Mouse (Mus musculus) heart, embryonic 12.5 days (tissue): ENCODE data around the gene Dcaf6. TPM values are rescaled to one million over a fixed set of nuclear protein-coding genes. Genes with fewer than 3 reads are reported as not detected.

Experiments
- ATAC-seq: fragments of 200-750 bp; cut with Nextera tagmentation; 2 replicates; pipeline ENCODE4 v1.8.0; 2017; ENCODE audit warnings: moderate TSS enrichment, moderate library complexity; ENCODE audit not compliant: insufficient number of reproducible peaks, low FRiP score
- H3K27ac ChIP-seq: fragments of 300-500 bp; sonication (generic); 2 replicates; pipeline ENCODE4 v1.5.1; 2016; ENCODE audit warnings: mild to moderate bottlenecking, moderate library complexity; ENCODE audit not compliant: poor library complexity, severe bottlenecking
- H3K27me3 ChIP-seq: fragments of 300-500 bp; sonication (generic); replicated peaks from 2 replicates; pipeline ENCODE4 v1.6.1; 2016; ENCODE audit warnings: mild to moderate bottlenecking, moderate library complexity
- H3K36me3 ChIP-seq: fragments of 300-500 bp; sonication (generic); 2 replicates; pipeline ENCODE4 v1.6.1; 2016; ENCODE audit warnings: mild to moderate bottlenecking, moderate library complexity
- H3K4me1 ChIP-seq: fragments of 300-500 bp; sonication (generic); replicated peaks from 2 replicates; pipeline ENCODE4 v1.6.1; 2016; ENCODE audit warnings: mild to moderate bottlenecking
- H3K4me2 ChIP-seq: fragments of 300-500 bp; sonication (generic); 2 replicates; pipeline ENCODE4 v1.6.1; 2016; ENCODE audit warnings: mild to moderate bottlenecking, moderate library complexity
- H3K4me3 ChIP-seq: fragments of 300-500 bp; sonication (generic); 2 replicates; pipeline ENCODE4 v1.5.1; 2016; ENCODE audit warnings: mild to moderate bottlenecking
- H3K9ac ChIP-seq: fragments of 300-500 bp; sonication (generic); 2 replicates; pipeline ENCODE4 v1.6.1; 2016; ENCODE audit warnings: mild to moderate bottlenecking, moderate library complexity
- H3K9me3 ChIP-seq: fragments of 300-500 bp; sonication (generic); replicated peaks from 2 replicates; pipeline ENCODE4 v1.6.1; 2016; ENCODE audit warnings: mild to moderate bottlenecking, moderate library complexity
- WGBS: fragments of 180-500 bp; shearing (Covaris S2); methylation state at CpG from one replicate; pipeline ENCODE4 v1.1.7; 2016; 5-methylcytosine and 5-hydroxymethylcytosine counted together
- polyA plus RNA-seq: library from polyadenylated mRNA; unstranded; fragments of >200 nt; fragmentation: Nextera tagmentation; extraction: Ambion mirVana; gene quantifications from 2 replicates; pipeline ENCODE4 v1.2.1, GENCODE M21; 2016

The Dcaf6 gene
- polyA plus RNA-seq, 1 experiment from 2014 or later, result 17.9 TPM

GRCm38 (mm10) chr1:165421357-165421915 lies 38.8 kb downstream of the Dcaf6 start:
- H3K4me1 ChIP-seq, result no peaks in the 10 kb centered on the region
- WGBS, result 76% methylated on average over 7 of the region's 7 CpGs
- H3K4me3 ChIP-seq, result no peak overlapping the region
- H3K27ac ChIP-seq, result no peak overlapping the region
- no peaks in the 10 kb centered on the region for H3K27me3 ChIP-seq
- no peaks in the 10 kb centered on the region for H3K9me3 ChIP-seq
- ATAC-seq, result no peak
- no peak overlapping the region for H3K9ac ChIP-seq
- H3K4me2 ChIP-seq, result no peak overlapping the region
- H3K36me3 ChIP-seq, result peaks cover 12% of the 10 kb centered on the region

DNA sequence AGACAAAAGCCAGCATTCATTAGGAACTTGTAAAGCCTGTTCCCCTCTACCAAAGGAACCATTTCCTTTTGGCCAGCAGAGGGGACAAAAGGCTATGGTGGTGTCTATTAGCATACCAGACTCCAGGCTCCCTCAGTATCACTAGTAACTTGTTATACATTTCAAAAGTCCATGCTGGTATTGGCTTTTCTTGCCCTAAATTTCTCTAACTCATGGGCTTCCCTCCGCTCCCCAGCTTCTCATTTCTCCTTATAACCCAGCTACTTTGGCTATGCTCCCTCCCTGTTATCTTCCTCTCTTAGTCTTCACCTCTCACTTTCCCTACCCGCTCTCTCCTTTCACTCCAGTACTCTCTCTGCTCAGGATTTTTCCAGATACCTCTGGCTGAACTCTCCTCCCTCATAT lies 63.9 kb downstream of the Dcaf6 start:
- H3K4me3 ChIP-seq, result no peak overlapping the region
- no peak overlapping the region for H3K27ac ChIP-seq
- H3K9ac ChIP-seq, result no peak overlapping the region
- no peaks in the 10 kb centered on the region for H3K9me3 ChIP-seq
- 81% methylated on average over 2 of the region's 2 CpGs for WGBS
- ATAC-seq, result no peak
- H3K4me2 ChIP-seq, result no peak overlapping the region
- no peaks in the 10 kb centered on the region for H3K4me1 ChIP-seq
- no peaks in the 10 kb centered on the region for H3K27me3 ChIP-seq
- H3K36me3 ChIP-seq, result peaks cover 7% of the 10 kb centered on the region; the same call in 1 of the 2 replicates

DNA sequence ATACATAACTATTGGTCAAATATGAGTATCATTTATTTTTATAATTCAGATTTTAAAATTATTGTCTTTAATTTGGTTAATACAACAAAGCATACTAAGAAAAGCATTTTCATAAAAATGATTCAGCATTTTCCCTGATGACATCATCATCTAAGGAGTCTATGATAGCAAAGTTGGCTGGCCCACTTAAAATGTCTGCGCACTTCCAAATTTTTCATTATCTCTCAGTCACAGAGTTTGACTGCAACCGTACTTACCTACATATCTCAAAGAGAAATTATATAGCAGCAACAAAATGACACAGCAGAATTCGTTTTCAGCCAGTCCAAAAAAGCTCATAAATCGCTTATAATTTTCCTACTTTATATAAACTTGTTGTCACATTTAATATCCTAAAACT lies 64.3 kb downstream of the Dcaf6 start:
- Histone ChIP-seq H3K27ac (no peak overlapping the region), H3K9ac (no peak overlapping the region), H3K36me3 (peaks cover 7% of the 10 kb centered on the region; the same call in 1 of the 2 replicates), H3K9me3 (no peaks in the 10 kb centered on the region), H3K27me3 (no peaks in the 10 kb centered on the region), H3K4me1 (no peaks in the 10 kb centered on the region), H3K4me2 (no peak overlapping the region), H3K4me3 (no peak overlapping the region)
- ATAC-seq, result no peak
- WGBS, result 84% methylated on average over 4 of the region's 4 CpGs

DNA sequence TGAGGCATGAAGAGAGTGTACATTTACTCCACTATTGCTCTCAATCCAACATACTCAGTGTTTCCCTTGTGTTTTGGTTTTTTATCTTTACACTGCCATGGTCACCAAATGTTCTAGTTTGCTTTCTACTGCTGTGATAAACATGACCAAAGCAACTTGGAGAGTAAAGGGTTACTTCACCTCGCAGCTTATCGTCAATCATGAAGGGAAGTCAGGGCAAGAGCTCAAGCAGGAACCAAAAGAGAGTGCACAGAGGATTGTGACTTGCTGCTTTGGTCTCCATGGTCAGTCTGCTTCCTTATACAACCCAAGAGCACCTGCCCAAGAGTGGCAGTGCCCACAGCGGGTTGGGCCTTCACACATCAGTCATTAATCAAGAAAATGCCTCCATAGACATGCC lies 65.4 kb downstream of the Dcaf6 start:
- Histone ChIP-seq H3K27me3 (no peaks in the 10 kb centered on the region), H3K4me3 (no peak overlapping the region), H3K9ac (no peak overlapping the region), H3K27ac (no peak overlapping the region), H3K9me3 (no peaks in the 10 kb centered on the region), H3K36me3 (peaks cover 5% of the 10 kb centered on the region; the same call in 1 of the 2 replicates), H3K4me1 (no peaks in the 10 kb centered on the region), H3K4me2 (no peak overlapping the region)
- ATAC-seq, result no peak
- 45% methylated on average over 3 of the region's 3 CpGs for WGBS

- H3K9me3 ChIP-seq, result no peaks in the 10 kb centered on the region
- H3K4me1 ChIP-seq, result no peaks in the 10 kb centered on the region
- H3K36me3 ChIP-seq, result peaks cover 16% of the 10 kb centered on the region
- H3K27ac ChIP-seq, result no peak overlapping the region
- WGBS, result 83% methylated on average over 1 of the region's 1 CpGs
- ATAC-seq, result no peak
- H3K27me3 ChIP-seq, result no peaks in the 10 kb centered on the region
- no peak overlapping the region for H3K9ac ChIP-seq
- H3K4me2 ChIP-seq, result no peak overlapping the region
- no peak overlapping the region for H3K4me3 ChIP-seq
These were observed 67.2 kb downstream of the Dcaf6 start for GRCm38 (mm10) chr1:165393033-165393432.

- no peaks in the 10 kb centered on the region for H3K4me1 ChIP-seq
- no peak overlapping the region for H3K4me3 ChIP-seq
- peaks cover 22% of the 10 kb centered on the region for H3K36me3 ChIP-seq
- no peak overlapping the region for H3K9ac ChIP-seq
- H3K9me3 ChIP-seq, result no peaks in the 10 kb centered on the region
- H3K4me2 ChIP-seq, result no peak overlapping the region
- no peak overlapping the region for H3K27ac ChIP-seq
- no peaks in the 10 kb centered on the region for H3K27me3 ChIP-seq
- 77% methylated on average over 5 of the region's 5 CpGs for WGBS
- no peak for ATAC-seq
These were observed 71.6 kb downstream of the Dcaf6 start for GRCm38 (mm10) chr1:165388716-165389115.

DNA sequence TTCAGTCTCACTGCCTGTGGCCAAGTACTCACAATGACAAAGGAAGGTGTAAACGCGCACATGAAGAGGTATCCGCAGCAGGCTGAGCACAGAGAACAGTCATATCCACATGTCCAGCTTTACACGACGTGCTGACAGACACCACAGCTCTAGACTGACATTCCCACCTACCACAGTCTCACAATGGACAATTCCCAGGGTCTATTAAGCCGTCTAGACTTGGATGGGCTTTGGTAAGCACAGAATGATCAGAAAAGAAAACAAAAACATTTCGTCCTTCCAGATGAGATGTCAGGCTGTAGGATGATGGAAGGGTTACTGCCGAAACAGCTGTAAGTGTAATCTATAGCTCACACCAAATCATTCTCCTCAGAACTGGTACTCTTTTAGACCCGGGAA lies 73.8 kb downstream of the Dcaf6 start:
- no peak for ATAC-seq
- Histone ChIP-seq H3K9ac (no peak overlapping the region), H3K9me3 (no peaks in the 10 kb centered on the region), H3K36me3 (peaks cover 17% of the 10 kb centered on the region), H3K27me3 (no peaks in the 10 kb centered on the region), H3K27ac (no peak overlapping the region), H3K4me3 (no peak overlapping the region), H3K4me1 (no peaks in the 10 kb centered on the region), H3K4me2 (no peak overlapping the region)
- 70% methylated on average over 9 of the region's 9 CpGs for WGBS

DNA sequence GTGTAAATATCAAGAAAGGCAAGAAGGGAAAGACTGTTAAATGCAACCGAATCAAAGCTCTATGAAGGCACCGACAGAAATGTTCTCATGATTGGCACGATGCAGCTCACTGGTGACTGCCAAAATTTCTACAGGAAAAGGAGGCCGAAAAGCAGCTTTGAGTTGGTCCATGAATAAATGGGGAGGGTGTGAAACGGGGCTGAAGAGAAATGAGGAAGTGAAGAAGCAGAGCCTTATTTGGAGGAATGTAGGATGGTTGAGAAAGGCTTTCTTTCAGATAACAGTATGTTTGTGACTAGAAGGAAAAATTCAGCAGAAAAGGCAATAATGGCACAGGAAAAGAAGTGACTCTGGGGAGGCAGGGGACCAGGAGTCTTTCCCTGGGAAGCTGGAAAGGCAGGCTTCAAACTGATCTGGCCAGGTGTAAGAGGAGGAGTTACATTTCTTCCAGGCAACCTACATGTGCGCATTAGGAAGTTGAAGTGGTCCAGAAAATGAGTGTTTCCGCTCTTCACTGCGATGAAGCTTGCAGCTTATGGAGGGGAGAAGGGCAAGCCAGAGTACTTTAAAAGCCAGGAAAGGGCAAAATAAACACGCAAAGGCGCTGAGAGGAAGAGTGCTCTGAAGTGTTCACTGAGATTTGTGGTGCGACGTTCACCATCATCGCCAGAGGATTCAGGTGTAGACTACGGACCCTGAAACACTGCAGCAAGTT lies 74.3 kb downstream of the Dcaf6 start:
- no peaks in the 10 kb centered on the region for H3K4me1 ChIP-seq
- H3K36me3 ChIP-seq, result peaks cover 17% of the 10 kb centered on the region
- H3K4me3 ChIP-seq, result no peak overlapping the region
- H3K9me3 ChIP-seq, result no peaks in the 10 kb centered on the region
- no peak overlapping the region for H3K4me2 ChIP-seq
- no peaks in the 10 kb centered on the region for H3K27me3 ChIP-seq
- 84% methylated on average over 14 of the region's 14 CpGs for WGBS
- no peak overlapping the region for H3K27ac ChIP-seq
- H3K9ac ChIP-seq, result no peak overlapping the region
- no peak for ATAC-seq

GRCm38 (mm10) chr1:165373839-165374238 lies 86.4 kb downstream of the Dcaf6 start:
- ATAC-seq, result no peak
- Histone ChIP-seq H3K36me3 (no peaks in the 10 kb centered on the region; the same call in 1 of the 2 replicates), H3K4me2 (no peak overlapping the region), H3K4me1 (no peaks in the 10 kb centered on the region), H3K9ac (no peak overlapping the region), H3K27ac (no peak overlapping the region), H3K4me3 (no peak overlapping the region), H3K27me3 (no peaks in the 10 kb centered on the region), H3K9me3 (no peaks in the 10 kb centered on the region)
- WGBS, result 65% methylated on average over 9 of the region's 9 CpGs

GRCm38 (mm10) chr1:165370990-165371389 lies 89.3 kb downstream of the Dcaf6 start:
- no peaks in the 10 kb centered on the region for H3K4me1 ChIP-seq
- H3K9ac ChIP-seq, result no peak overlapping the region
- no peak overlapping the region for H3K27ac ChIP-seq
- 87% methylated on average over 4 of the region's 4 CpGs for WGBS
- H3K36me3 ChIP-seq, result peaks cover 4% of the 10 kb centered on the region
- no peaks in the 10 kb centered on the region for H3K9me3 ChIP-seq
- no peak overlapping the region for H3K4me2 ChIP-seq
- no peak overlapping the region for H3K4me3 ChIP-seq
- no peaks in the 10 kb centered on the region for H3K27me3 ChIP-seq
- ATAC-seq, result no peak

GRCm38 (mm10) chr1:165365057-165365456 lies 95.2 kb downstream of the Dcaf6 start:
- Histone ChIP-seq H3K9ac (no peak overlapping the region), H3K4me3 (no peak overlapping the region), H3K4me2 (no peak overlapping the region), H3K27me3 (no peaks in the 10 kb centered on the region), H3K9me3 (no peaks in the 10 kb centered on the region), H3K36me3 (peaks cover 4% of the 10 kb centered on the region; the same call in 1 of the 2 replicates), H3K27ac (no peak overlapping the region), H3K4me1 (no peaks in the 10 kb centered on the region)
- 89% methylated on average over 3 of the region's 3 CpGs for WGBS
- no peak for ATAC-seq

- H3K4me3 ChIP-seq, result no peak overlapping the region
- H3K4me2 ChIP-seq, result no peak overlapping the region
- H3K27me3 ChIP-seq, result no peaks in the 10 kb centered on the region
- H3K9me3 ChIP-seq, result no peaks in the 10 kb centered on the region
- no peak overlapping the region for H3K9ac ChIP-seq
- H3K27ac ChIP-seq, result no peak overlapping the region
- H3K4me1 ChIP-seq, result no peaks in the 10 kb centered on the region
- peaks cover 4% of the 10 kb centered on the region; the same call in 1 of the 2 replicates for H3K36me3 ChIP-seq
- 87% methylated on average over 2 of the region's 2 CpGs for WGBS
- ATAC-seq, result no peak
These were observed 97.0 kb downstream of the Dcaf6 start for GRCm38 (mm10) chr1:165363271-165363670.
